Mouse (Mus musculus) ES-Bruce4 (cell line): ENCODE results near the gene Casz1.

Experiments
- CTCF ChIP-seq: IDR thresholded peaks from one replicate; pipeline ENCODE4 v1.8.1; 2011; ENCODE audit warnings: low read depth, low read length
- EP300 ChIP-seq: IDR thresholded peaks from 2 replicates; pipeline ENCODE4 v1.6.1; 2011; ENCODE audit warnings: low read depth, low read length; ENCODE audit not compliant: insufficient read depth

GRCm38 (mm10) chr4:148785053-148785567 is 19.1 kb upstream of the Casz1 start:
- TF ChIP-seq CTCF (no peak), EP300 (no peak)
